Mouse (Mus musculus) layer of hippocampus, adult 18-20 months (tissue): Measurements from ENCODE around the gene 6720489N17Rik. TPM values are rescaled to one million over a fixed set of nuclear protein-coding genes. Genes with fewer than 3 reads are reported as not detected.
A peak's percentile ranks its signal among the peaks of the same experiment; 100 is the strongest.
"Not testable (repeated sequence)": the region's sequence is repeated elsewhere in the genome, so short reads cannot be mapped to it uniquely, and the experiment has no call there.

Experiments used
- DNase-seq, 2 experiments: peaks; one replicate each; pipeline ENCODE4 v3.0.0; 2022; ENCODE audit warnings: low spot score in 2 of 2
- long read RNA-seq: library from polyadenylated mRNA; stranded (forward); transcript quantifications from one replicate; pipeline ENCODE4 v2.0.0, GENCODE M21; 2021
- microRNA-seq, 2 experiments: library from miRNA; unstranded; fragments of <30 nt; microRNA quantifications; one replicate each; pipeline ENCODE4 v1.2.0; 2021
- total RNA-seq, 2 experiments: library from RNA; stranded (reverse); gene quantifications; 2 replicates each; pipeline ENCODE4 v1.2.3; 2021

6720489N17Rik gene
- 1 to 10 TPM; 3.2 to 3.8 TPM for total RNA-seq
- long read RNA-seq, partial matches to known transcripts, result 0 of 2 reads
- long read RNA-seq, other reads (novel, unspliced or antisense), result 0 of 2 reads

GRCm38 (mm10) chr13:62623577-62624276 lies at the start of gene 6720489N17Rik:
Gene 6720489N17Rik (minus strand): TSS chr13:62624182.
- DNase-seq, result peak; percentile 49 to 82

- no peak for DNase-seq
Observed at GRCm38 (mm10) chr13:62653369-62653743, 29.4 kb upstream of the 6720489N17Rik start.

GRCm38 (mm10) chr13:62652681-62653368 lies 28.8 kb upstream of the 6720489N17Rik start:
- DNase-seq, result peak; percentile 43 to 87

- DNase-seq, result peak in 1 of 2 experiments; percentile 35
Observed at GRCm38 (mm10) chr13:62627071-62627470, 3.1 kb upstream of the 6720489N17Rik start.

GRCm38 (mm10) chr13:62624277-62624665 lies 289 bp upstream of the 6720489N17Rik start:
- DNase-seq, result not testable (repeated sequence)

- DNase-seq, result not testable (repeated sequence)
Observed at GRCm38 (mm10) chr13:62617449-62617848, 6.5 kb downstream of the 6720489N17Rik start.

GRCm38 (mm10) chr13:62571099-62571498 lies 52.9 kb downstream of the 6720489N17Rik start, which contains the start of gene Zfp934:
Gene Zfp934 (minus strand): TSS chr13:62571199.
- not testable (repeated sequence) for DNase-seq

- peak in 1 of 2 experiments; percentile 5 for DNase-seq
Observed at GRCm38 (mm10) chr13:62561696-62562095, 62.3 kb downstream of the 6720489N17Rik start.

GRCm38 (mm10) chr13:62558189-62559110 lies 65.5 kb downstream of the 6720489N17Rik start, which contains the start of gene Zfp935:
Gene Zfp935 (minus strand): TSS chr13:62558511.
- peak; percentile 52 to 83 for DNase-seq

Small RNA genes lying within 50 kb of the gene (microRNA-seq; reads per million reads assigned to microRNA genes)
- gene Gm24020, result 0 reads per million in 2 experiments

Other genes with a start within 250 kb of the 6720489N17Rik start
- 1 to 10 TPM in 1 of 2 experiments, under 1 TPM in 1; 0.64 to 1.1 TPM for gene Gm3604, start 241.0 kb downstream of the 6720489N17Rik start, total RNA-seq
- gene Gm49359, start 157.3 kb downstream of the 6720489N17Rik start, total RNA-seq, result 10 to 100 TPM; 11.9 to 13.2 TPM
- gene Zfp935, start 65.7 kb downstream of the 6720489N17Rik start, total RNA-seq, result 1 to 10 TPM in 1 of 2 experiments, under 1 TPM in 1; 0.92 to 2.1 TPM
- gene Zfp934, start 53.0 kb downstream of the 6720489N17Rik start, total RNA-seq, result 1 to 10 TPM; 7.2 to 8.0 TPM
- gene Platr25, start 136.5 kb upstream of the 6720489N17Rik start, total RNA-seq, result 10 to 100 TPM; 12.5 to 14.3 TPM
- gene Gm5141, start 161.6 kb upstream of the 6720489N17Rik start, total RNA-seq, result 1 to 10 TPM; 5.0 to 6.3 TPM
- not detected for gene Fbp2, start 234.2 kb upstream of the 6720489N17Rik start, total RNA-seq